ENCODE assay signal across 8 mouse cellular contexts in the genomic region with DNA sequence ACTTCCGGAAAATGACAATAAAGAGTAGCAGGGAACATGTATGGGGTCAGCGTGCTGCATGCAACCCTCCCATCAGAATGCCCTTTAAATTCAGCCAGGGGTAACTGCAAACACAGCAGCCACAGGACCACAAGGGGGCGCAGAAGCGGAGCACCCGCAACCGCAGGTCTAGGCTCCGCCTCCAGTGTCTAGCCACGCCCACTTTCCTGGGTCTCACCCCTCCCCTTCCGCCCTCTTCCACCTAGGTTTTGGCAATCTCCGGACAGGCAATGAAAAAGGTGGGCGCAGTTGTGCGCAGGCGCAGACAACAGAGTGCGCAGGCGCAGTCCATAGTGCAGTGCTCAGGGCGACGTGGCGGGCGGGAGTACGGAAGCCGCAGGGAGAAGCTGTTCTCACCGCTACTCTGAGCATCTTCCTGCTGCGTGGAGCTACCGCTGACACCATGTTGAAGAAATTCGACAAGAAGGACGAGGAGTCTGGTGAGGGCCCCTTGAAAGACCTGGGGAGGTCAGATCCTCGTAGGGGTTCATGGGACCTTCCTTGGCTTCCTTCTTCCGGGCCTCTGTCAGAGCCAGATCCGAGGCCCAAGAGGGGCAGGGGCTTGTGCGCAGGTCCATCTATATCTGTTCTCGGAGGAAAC. TPM values are rescaled to one million over a fixed set of nuclear protein-coding genes. Genes with fewer than 3 reads are reported as not detected.
DNase-seq lines count a peak whose midpoint lies in the region; ATAC-seq and TF ChIP-seq lines count a peak whose summit lies in the region.

A gene (plus strand): TSS at position 221 of the 640 bp plus-strand sequence.

- DNase-seq in c-Kit-positive CD71-positive TER-119-positive erythroid progenitor cells, embryonic 14.5 days (ENCODE audit: low spot score) = peak; percentile 100
- peak; percentile 99 for DNase-seq in heart, postnatal 0 days (ENCODE audit: low spot score)
- DNase-seq in kidney, postnatal 4 days = peak; percentile 100

- H3K4me2 ChIP-seq in forebrain, embryonic 12.5 days = peak within 1 kb of the TSS; percentile 82
- H3K4me2 ChIP-seq in heart, postnatal 0 days (ENCODE audit: low read depth, low read length) = peak within 1 kb of the TSS; percentile 97
- H3K4me2 ChIP-seq in liver, embryonic 16.5 days (ENCODE audit: low read depth, low read length) = peak within 1 kb of the TSS; percentile 73
- peak within 1 kb of the TSS; percentile 89 for H3K4me2 ChIP-seq in neural tube, embryonic 13.5 days

- H3K27me3 ChIP-seq in E14TG2a.4 (ENCODE audit: insufficient read depth, low read length) = no peaks in the 10 kb centered on the region
- H3K27me3 ChIP-seq in forebrain, embryonic 12.5 days = no peaks in the 10 kb centered on the region
- no peaks in the 10 kb centered on the region for H3K27me3 ChIP-seq in heart, postnatal 0 days (ENCODE audit: control insufficient read depth, insufficient read depth, low read length)
- no peaks in the 10 kb centered on the region for H3K27me3 ChIP-seq in liver, embryonic 16.5 days (ENCODE audit: control insufficient read depth, insufficient read depth, low read depth, low read length)
- H3K27me3 ChIP-seq in neural tube, embryonic 13.5 days = no peaks in the 10 kb centered on the region
- no peaks in the 10 kb centered on the region for H3K27me3 ChIP-seq in testis, adult 2 months (ENCODE audit: control insufficient read depth, insufficient read depth, low read length)

- no peaks in the 10 kb centered on the region for H3K9me3 ChIP-seq in E14TG2a.4 (ENCODE audit: low read length)
- no peaks in the 10 kb centered on the region for H3K9me3 ChIP-seq in forebrain, embryonic 12.5 days
- no peaks in the 10 kb centered on the region for H3K9me3 ChIP-seq in heart, postnatal 0 days (replicated peaks; ENCODE audit: control insufficient read depth, low read length)
- no peaks in the 10 kb centered on the region for H3K9me3 ChIP-seq in liver, embryonic 16.5 days (replicated peaks; ENCODE audit: control insufficient read depth, low read length)
- no peaks in the 10 kb centered on the region for H3K9me3 ChIP-seq in neural tube, embryonic 13.5 days

- H3K4me3 ChIP-seq in E14TG2a.4 (replicated peaks; ENCODE audit: low read length) = peak within 1 kb of the TSS; percentile 95
- peak within 1 kb of the TSS; percentile 65 for H3K4me3 ChIP-seq in forebrain, embryonic 12.5 days (replicated peaks)
- H3K4me3 ChIP-seq in heart, postnatal 0 days (ENCODE audit: low read depth, low read length) = peak within 1 kb of the TSS; percentile 85
- peak within 1 kb of the TSS; percentile 80 for H3K4me3 ChIP-seq in liver, embryonic 16.5 days (ENCODE audit: low read depth, low read length)
- peak within 1 kb of the TSS; percentile 89 for H3K4me3 ChIP-seq in neural tube, embryonic 13.5 days
- H3K4me3 ChIP-seq in testis, adult 2 months (ENCODE audit: control insufficient read depth, low read depth, low read length) = peak within 1 kb of the TSS; percentile 96

- peak; percentile 97 for ATAC-seq in forebrain, embryonic 12.5 days (ENCODE audit: low FRiP score)
- ATAC-seq in heart, postnatal 0 days (ENCODE audit: insufficient read depth, low read depth) = peak; percentile 98
- peak; percentile 96 for ATAC-seq in liver, embryonic 16.5 days (ENCODE audit: low read depth)
- ATAC-seq in neural tube, embryonic 13.5 days (ENCODE audit: low read depth) = peak; percentile 95

- peaks cover 27% of the 10 kb centered on the region for H3K4me1 ChIP-seq in E14TG2a.4 (replicated peaks; ENCODE audit: low read depth, low read length)
- H3K4me1 ChIP-seq in forebrain, embryonic 12.5 days = peaks cover 10% of the 10 kb centered on the region
- peaks cover 9% of the 10 kb centered on the region for H3K4me1 ChIP-seq in heart, postnatal 0 days (ENCODE audit: control insufficient read depth, insufficient read depth)
- H3K4me1 ChIP-seq in liver, embryonic 16.5 days (ENCODE audit: control insufficient read depth, low read depth, low read length) = peaks cover 13% of the 10 kb centered on the region
- peaks cover 11% of the 10 kb centered on the region for H3K4me1 ChIP-seq in neural tube, embryonic 13.5 days (replicated peaks)
- H3K4me1 ChIP-seq in testis, adult 2 months (ENCODE audit: control insufficient read depth, insufficient read depth, low read length) = peaks cover 7% of the 10 kb centered on the region

- H3K36me3 ChIP-seq in E14TG2a.4 (ENCODE audit: insufficient read depth, low read length) = peaks cover 42% of the 10 kb centered on the region
- H3K36me3 ChIP-seq in forebrain, embryonic 12.5 days (replicated peaks) = peaks cover 34% of the 10 kb centered on the region
- H3K36me3 ChIP-seq in heart, postnatal 0 days (replicated peaks; ENCODE audit: control insufficient read depth, insufficient read depth, low read length) = peaks cover 34% of the 10 kb centered on the region
- H3K36me3 ChIP-seq in liver, embryonic 16.5 days (ENCODE audit: control insufficient read depth, insufficient read depth) = peaks cover 14% of the 10 kb centered on the region
- peaks cover 34% of the 10 kb centered on the region for H3K36me3 ChIP-seq in neural tube, embryonic 13.5 days
- peaks cover 3% of the 10 kb centered on the region for H3K36me3 ChIP-seq in testis, adult 2 months (ENCODE audit: control insufficient read depth, insufficient read depth, low read length)

- WGBS in forebrain, embryonic 12.5 days = under 1% methylated on average over 31 of the region's 31 CpGs
- WGBS in heart, postnatal 0 days = under 1% methylated on average over 31 of the region's 31 CpGs
- WGBS in liver, embryonic 16.5 days (ENCODE audit: insufficient replicate concordance) = under 1% methylated on average over 31 of the region's 31 CpGs
- under 1% methylated on average over 31 of the region's 31 CpGs for WGBS in neural tube, embryonic 13.5 days

- no peak for TF ChIP-seq EP300 in heart, postnatal 0 days (IDR thresholded peaks at IDR 0.05; ENCODE audit: low read depth)

- H3K9ac ChIP-seq in forebrain, embryonic 12.5 days = peak within 1 kb of the TSS; percentile 81
- peak within 1 kb of the TSS; percentile 89 for H3K9ac ChIP-seq in heart, postnatal 0 days (replicated peaks; ENCODE audit: low read depth, low read length)
- peak within 1 kb of the TSS; percentile 80 for H3K9ac ChIP-seq in liver, embryonic 16.5 days (ENCODE audit: low read depth, low read length)
- H3K9ac ChIP-seq in neural tube, embryonic 13.5 days = peak within 1 kb of the TSS; percentile 97

- peak; percentile 87 for TF ChIP-seq POLR2A in testis, adult 2 months (IDR thresholded peaks at IDR 0.05; ENCODE audit: control insufficient read depth, low read depth, low read length)

- TF ChIP-seq CTCF in E14TG2a.4 (conservative IDR thresholded peaks at IDR 0.05; ENCODE audit: low read length) = peak; percentile 86
- TF ChIP-seq CTCF in heart, postnatal 0 days (IDR thresholded peaks at IDR 0.05; ENCODE audit: low read depth) = peak; percentile 97
- peak; percentile 86 for TF ChIP-seq CTCF in testis, adult 2 months (IDR thresholded peaks at IDR 0.05; ENCODE audit: control insufficient read depth, insufficient read depth, insufficient replicate concordance, low read depth, low read length)

- H3K27ac ChIP-seq in forebrain, embryonic 12.5 days = peak within 1 kb of the TSS; percentile 51; the same call in 1 of the 2 replicates
- H3K27ac ChIP-seq in heart, postnatal 0 days (ENCODE audit: low read depth) = peak within 1 kb of the TSS; percentile 76
- peak within 1 kb of the TSS; percentile 72 for H3K27ac ChIP-seq in liver, embryonic 16.5 days (ENCODE audit: low read length)
- peak within 1 kb of the TSS; percentile 80 for H3K27ac ChIP-seq in neural tube, embryonic 13.5 days (replicated peaks)
- H3K27ac ChIP-seq in testis, adult 2 months (ENCODE audit: control insufficient read depth, insufficient read depth, low read depth, low read length) = peak within 1 kb of the TSS; percentile 67

RNA-seq across cellular contexts. Expression of the gene that starts here (rescaled TPM):
- polyA plus RNA-seq in forebrain, embryonic 12.5 days (2016; fragmentation: Nextera tagmentation; extraction: Ambion mirVana) = 142 and 153 TPM in 2 replicates
- 92.4 and 95.1 TPM in 2 replicates for total RNA-seq in heart, postnatal 0 days (2014; rRNA removed; ENCODE audit: low replicate concordance)
- 66.3 and 67.1 TPM in 2 replicates for polyA plus RNA-seq in heart, postnatal 0 days (2015; fragmentation: Nextera tagmentation; extraction: Ambion mirVana)
- 58.1 and 59.3 TPM in 2 replicates for polyA plus RNA-seq in liver, embryonic 16.5 days (2015; fragmentation: Nextera tagmentation; extraction: Ambion mirVana)
- 166 and 172 TPM in 2 replicates for polyA plus RNA-seq in neural tube, embryonic 13.5 days (2015; fragmentation: Nextera tagmentation; extraction: Ambion mirVana)
- 19.3 and 21.5 TPM in 2 replicates for polyA plus RNA-seq in testis, adult 2 months (2012; rRNA removed)

Comparison
In these comparisons a context has a peak if more than half of its experiments do, and no peak if none do; other contexts are left out.
1. Peak in every context shown above with its lines: DNase-seq, ATAC-seq, H3K4me3 ChIP-seq and H3K27ac ChIP-seq.